Mouse (Mus musculus): Measurements from ENCODE around the gene Cdkal1.

DNA sequence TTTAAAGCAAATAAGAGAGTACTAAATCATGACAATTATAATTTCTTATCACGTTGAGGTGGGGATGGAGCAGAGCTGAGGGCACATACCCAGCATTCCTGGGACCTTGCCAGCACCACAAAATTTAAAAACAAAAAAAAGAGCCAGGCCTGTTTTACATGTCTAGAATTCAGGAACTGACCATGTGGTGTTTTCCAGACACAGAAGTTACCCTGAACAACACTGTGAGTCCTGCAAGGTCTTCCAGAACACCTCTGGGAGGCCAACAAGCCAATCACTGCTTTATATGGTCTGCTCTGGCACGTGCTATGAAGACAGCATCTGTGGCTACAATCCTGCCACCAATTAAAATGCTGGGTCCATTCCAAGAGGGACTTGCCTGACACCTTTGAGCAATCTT, 305.7 kb downstream of the Cdkal1 start:
- TF ChIP-seq CTCF (conservative IDR thresholded peaks at IDR 0.05; ENCODE audit: low read length) (no peak), NANOG (IDR thresholded peaks at IDR 0.05; ENCODE audit: borderline replicate concordance, low read length) (no peak)

All from E14TG2a.4 (cell line).